Mouse (Mus musculus): Measurements from ENCODE around the gene Efs.
"Not testable (repeated sequence)": the region's sequence is repeated elsewhere in the genome, so short reads cannot be mapped to it uniquely, and the experiment has no call there.

Gene Efs

GRCm38 (mm10) chr14:54925349-54926342 is at the start of gene Efs:
Gene Efs (minus strand): TSS chr14:54926126.
- in situ Hi-C loops (cut with MboI, MseI): no loop called here

DNA sequence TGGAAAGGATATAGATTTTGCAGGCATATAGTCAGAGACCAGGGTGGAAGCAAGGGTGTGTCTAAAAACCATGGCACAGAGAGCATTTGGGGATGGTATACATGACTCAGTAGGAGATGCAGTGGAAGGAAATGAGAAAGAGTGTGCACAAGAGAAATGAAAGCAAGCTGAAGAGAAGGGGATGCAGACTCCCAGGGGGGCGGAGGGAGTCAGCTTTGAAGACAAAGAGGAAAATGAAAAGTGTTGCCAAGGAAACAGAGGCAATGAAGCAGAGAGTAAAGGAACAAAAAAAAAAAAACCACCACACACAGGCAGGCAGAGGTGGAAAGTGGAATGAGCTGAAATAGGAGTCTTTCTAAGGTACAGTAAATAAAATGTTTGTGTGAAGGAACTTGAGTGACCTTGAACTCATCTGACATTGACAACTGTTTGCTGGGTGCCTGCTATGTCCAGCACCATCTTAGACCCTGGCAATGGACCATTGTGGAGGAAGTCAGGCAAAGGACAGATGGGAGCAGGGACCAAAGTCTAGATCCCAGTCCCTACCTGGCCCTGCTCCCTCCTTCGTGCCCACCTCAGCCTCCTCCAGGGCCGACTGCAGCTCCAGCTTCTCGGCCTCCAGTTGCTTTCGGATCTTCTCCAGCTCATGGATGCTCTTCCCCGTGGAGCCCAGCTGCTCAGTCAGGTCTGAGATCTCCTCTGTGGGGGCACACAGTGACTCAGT is 48.3 kb upstream of the Efs start:
- in situ Hi-C loops (cut with MboI, MseI): no loop called here

GRCm38 (mm10) chr14:54972786-54973185 is 46.9 kb upstream of the Efs start:
- in situ Hi-C loops (cut with MboI, MseI): not testable (repeated sequence)

- in situ Hi-C loops (cut with MboI, MseI): loop anchor here (10.0 kb wide), 1 partner anchor 986 kb away; the partner anchor contains the start of gene Cma2
Observed at GRCm38 (mm10) chr14:54968344-54968743, 42.4 kb upstream of the Efs start.

GRCm38 (mm10) chr14:54967874-54968273 is 41.9 kb upstream of the Efs start:
- in situ Hi-C loops (cut with MboI, MseI): loop anchor here (10.0 kb wide), 1 partner anchor 987 kb away; the partner anchor contains the start of gene Cma2

- in situ Hi-C loops (cut with MboI, MseI): loop anchor here (10.0 kb wide), 1 partner anchor 988 kb away; the partner anchor contains the start of gene Cma2
Observed at GRCm38 (mm10) chr14:54966320-54966977, 40.5 kb upstream of the Efs start, which contains the start of gene Myh6. Gene Myh6 (minus strand): TSS chr14:54966927.

GRCm38 (mm10) chr14:54965631-54966030 is 39.7 kb upstream of the Efs start:
- in situ Hi-C loops (cut with MboI, MseI): loop anchor here (10.0 kb wide), 1 partner anchor 989 kb away; the partner anchor contains the start of gene Cma2

DNA sequence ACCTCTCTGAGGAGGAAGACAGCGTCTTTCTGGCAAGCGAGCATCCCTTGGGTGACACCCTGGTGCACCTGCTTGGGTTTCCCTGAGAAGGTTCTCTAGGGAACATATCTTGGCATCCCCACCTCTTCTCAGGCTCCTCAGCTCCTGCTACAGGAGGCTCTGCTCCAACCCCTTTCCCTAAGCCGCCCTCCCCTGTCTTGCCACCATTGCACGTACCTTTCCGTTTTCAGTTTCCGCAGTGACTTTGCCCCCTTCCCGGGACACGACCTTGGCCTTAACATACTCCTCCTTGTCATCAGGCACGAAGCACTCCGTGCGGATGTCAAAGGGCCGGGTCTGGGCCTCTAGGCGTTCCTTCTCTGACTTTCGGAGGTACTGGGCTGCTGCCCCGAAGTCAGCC is 39.1 kb upstream of the Efs start:
- in situ Hi-C loops (cut with MboI, MseI): loop anchor here (10.0 kb wide), 1 partner anchor 990 kb away; the partner anchor contains the start of gene Cma2

- in situ Hi-C loops (cut with MboI, MseI): loop anchor here (10.0 kb wide), 1 partner anchor 991 kb away; the partner anchor contains the start of gene Cma2
Observed at GRCm38 (mm10) chr14:54963727-54964126, 37.8 kb upstream of the Efs start.

GRCm38 (mm10) chr14:54962714-54963113 is 36.8 kb upstream of the Efs start:
- in situ Hi-C loops (cut with MboI, MseI): loop anchor here (10.0 kb wide), 1 partner anchor 992 kb away; the partner anchor contains the start of gene Cma2

DNA sequence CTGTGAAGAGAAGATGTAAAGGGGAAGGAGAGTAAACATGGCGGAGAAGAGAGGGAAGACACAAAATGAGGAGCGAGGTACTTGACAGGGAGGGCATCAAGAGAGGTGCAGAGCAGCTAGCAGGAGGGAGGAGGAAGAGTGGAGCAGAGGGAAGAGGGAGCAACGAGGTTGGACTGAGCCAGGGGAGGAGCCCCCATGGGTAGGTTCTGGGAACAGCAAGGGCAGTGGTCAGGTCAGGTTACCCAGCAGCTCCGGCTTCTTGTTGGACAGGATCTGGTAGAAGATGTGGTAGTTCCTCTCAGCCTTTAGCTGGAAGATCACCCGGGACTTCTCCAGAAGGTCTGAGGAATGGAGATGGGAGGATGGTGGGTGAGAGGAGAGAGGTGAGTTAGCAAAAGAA is 35.6 kb upstream of the Efs start:
- in situ Hi-C loops (cut with MboI, MseI): loop anchor here (10.0 kb wide), 1 partner anchor 993 kb away; the partner anchor contains the start of gene Cma2

- in situ Hi-C loops (cut with MboI, MseI): loop anchor here (10.0 kb wide), 1 partner anchor 994 kb away; the partner anchor contains the start of gene Cma2
Observed at GRCm38 (mm10) chr14:54960769-54961168, 34.8 kb upstream of the Efs start.

- in situ Hi-C loops (cut with MboI, MseI): loop anchor here (10.0 kb wide), 1 partner anchor 995 kb away; the partner anchor contains the start of gene Cma2
Observed at GRCm38 (mm10) chr14:54959853-54960613, 34.1 kb upstream of the Efs start.

DNA sequence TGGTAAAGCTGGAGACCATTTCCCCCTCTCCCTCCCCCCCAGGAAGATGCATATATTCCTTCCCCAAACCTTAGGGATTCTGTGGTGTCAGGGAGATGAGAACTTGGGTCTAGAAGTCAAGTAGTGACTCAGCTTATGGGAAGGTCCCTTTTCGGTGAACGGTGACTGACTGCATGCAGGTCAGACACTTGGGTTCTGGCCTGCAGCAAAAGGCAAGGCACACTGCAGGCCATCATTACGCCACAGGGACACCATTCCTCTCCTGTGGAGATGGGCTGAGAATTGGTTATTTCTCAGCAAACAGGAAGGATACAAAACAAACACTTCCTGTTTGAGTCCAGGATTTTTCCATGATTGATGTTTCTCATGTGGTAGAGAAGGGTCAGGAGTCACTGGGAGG is 33.3 kb upstream of the Efs start:
- in situ Hi-C loops (cut with MboI, MseI): no loop called here

- in situ Hi-C loops (cut with MboI, MseI): no loop called here
Observed at GRCm38 (mm10) chr14:54958503-54958902, 32.6 kb upstream of the Efs start.

DNA sequence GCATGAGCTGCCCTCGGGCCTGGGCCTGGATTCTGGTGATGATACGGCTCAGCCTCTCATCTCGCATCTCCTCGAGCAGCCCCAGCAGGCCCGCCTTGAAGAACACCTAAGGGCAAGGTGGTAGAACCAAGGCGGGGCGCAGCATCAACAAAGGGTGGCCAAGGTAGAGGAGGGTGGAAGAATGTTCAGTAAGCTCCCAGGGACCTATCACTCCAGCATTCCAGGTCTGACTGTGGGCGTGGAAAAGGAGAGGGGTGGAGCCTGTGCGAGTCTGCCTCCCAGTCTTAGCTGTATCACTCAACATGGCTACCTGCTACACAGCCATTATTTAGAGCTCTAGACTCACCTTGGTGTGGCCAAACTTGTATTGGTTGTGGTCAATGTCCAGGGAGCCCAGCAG is 30.6 kb upstream of the Efs start:
- in situ Hi-C loops (cut with MboI, MseI): no loop called here

DNA sequence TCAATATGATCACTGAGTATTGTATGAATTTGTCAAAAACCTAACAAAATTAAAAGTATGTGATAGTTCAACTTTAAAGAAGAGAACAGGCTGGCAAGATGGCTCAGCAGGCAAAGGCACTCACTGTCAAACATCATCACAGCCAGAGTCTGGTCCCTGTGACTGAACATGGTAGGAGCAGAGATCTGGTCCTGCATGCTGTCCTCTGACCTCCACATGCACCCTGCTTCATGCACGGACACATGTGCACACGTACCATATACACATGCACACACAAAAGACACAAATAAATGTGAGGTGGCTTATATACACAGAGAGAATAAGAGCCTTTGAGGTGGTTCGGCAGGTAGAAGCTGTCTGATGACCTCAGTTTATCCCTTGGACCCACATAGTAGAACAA is 29.6 kb upstream of the Efs start:
- in situ Hi-C loops (cut with MboI, MseI): no loop called here

DNA sequence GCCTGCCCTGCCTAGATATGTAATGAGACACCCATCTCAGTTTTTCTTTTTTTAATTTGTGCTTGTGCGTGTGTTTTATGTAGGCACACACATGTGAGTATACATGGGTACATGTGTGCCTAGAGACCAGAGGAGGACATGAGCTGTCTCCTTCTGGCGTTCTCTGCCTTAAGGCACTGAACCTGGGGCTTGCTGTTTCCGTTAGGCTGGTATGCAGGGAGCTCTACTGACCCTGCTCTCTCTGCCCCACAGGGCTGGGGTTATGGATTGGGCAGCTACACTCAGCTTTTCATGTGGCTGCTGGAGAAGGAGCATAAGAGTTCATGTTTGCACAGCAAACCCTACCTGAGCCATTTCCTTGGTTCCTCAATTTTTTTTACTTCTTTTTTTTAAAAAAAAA is 28.5 kb upstream of the Efs start:
- in situ Hi-C loops (cut with MboI, MseI): no loop called here

DNA sequence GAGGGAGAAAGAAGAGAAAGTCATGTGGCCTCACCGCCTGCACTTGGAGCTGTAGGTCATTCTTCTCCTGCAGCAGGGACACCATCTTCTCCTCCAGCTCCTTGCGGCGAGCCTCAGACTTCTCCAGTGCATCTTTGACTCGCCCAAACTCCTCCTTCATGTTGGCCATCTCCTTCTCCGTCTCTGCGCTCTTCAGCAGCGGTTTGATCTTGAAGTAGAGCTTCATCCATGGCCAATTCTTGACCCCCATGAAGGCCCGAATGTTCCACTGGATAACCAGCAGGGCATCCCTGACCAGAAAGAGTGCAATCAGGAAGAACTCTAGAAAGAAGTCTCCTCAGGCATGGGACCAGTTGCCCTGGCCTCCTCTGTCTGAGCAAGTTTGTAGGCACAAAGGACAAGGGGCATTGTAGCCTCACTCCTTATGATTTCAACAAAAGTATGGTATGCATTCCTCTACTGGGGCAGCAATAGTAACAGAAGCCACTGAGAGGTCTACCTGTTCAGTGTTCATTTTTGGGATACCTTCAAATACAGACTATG is 27.8 kb upstream of the Efs start:
- in situ Hi-C loops (cut with MboI, MseI): no loop called here

- in situ Hi-C loops (cut with MboI, MseI): no loop called here
Observed at GRCm38 (mm10) chr14:54951587-54951986, 25.7 kb upstream of the Efs start.
